ENCODE assay signal across 20 mouse cellular contexts in genomic region chr19:9952390-9952789, GRCm38 (mm10). TPM values are rescaled to one million over a fixed set of nuclear protein-coding genes. Genes with fewer than 3 reads are reported as not detected.
DNase-seq lines count a peak whose midpoint lies in the region; ATAC-seq and TF ChIP-seq lines count a peak whose summit lies in the region.
"Had no signal": no experiment of that assay in that cellular context is flagged by ENCODE, and none has a peak within 500 bp of the region (broad histone marks: within the 10 kb centered on the region; RNA-seq: fewer than 3 reads in every experiment).

No protein-coding gene starts in this region.

- no peak for TF ChIP-seq EP300 in lung, postnatal 0 days (IDR thresholded peaks at IDR 0.05)

- no peak overlapping the region for H3K27ac ChIP-seq in lung, postnatal 0 days (ENCODE audit: low read length)
- no peak overlapping the region for H3K27ac ChIP-seq in kidney, embryonic 16.5 days (ENCODE audit: low read length)
- H3K27ac ChIP-seq: hindbrain, postnatal 0 days; kidney, embryonic 15.5 days; liver, embryonic 13.5 days; midbrain, embryonic 12.5 days; neural tube, embryonic 13.5 days had no signal

- no peak for ATAC-seq in lung, postnatal 0 days
- ATAC-seq in common myeloid progenitor, adult 5-6 weeks (replicated peaks; ENCODE audit: low read depth, poor library complexity, severe bottlenecking) = peak; percentile 33
- peak; percentile 26 for ATAC-seq in megakaryocyte progenitor cell, adult 5-6 weeks (replicated peaks; ENCODE audit: poor library complexity)
- ATAC-seq in kidney, embryonic 16.5 days (ENCODE audit: low FRiP score, low TSS enrichment) = no peak
- ATAC-seq in CD4-positive, CD25-positive, alpha-beta regulatory T cell, adult 4 months = no peak
- ATAC-seq: hindbrain, postnatal 0 days; intestine, postnatal 0 days had no signal

- H3K9me3 ChIP-seq in lung, postnatal 0 days (ENCODE audit: low read length) = no peaks in the 10 kb centered on the region
- H3K9me3 ChIP-seq in kidney, embryonic 16.5 days (ENCODE audit: low read length) = peaks cover 11% of the 10 kb centered on the region
- H3K9me3 ChIP-seq: kidney, embryonic 15.5 days; liver, embryonic 13.5 days; midbrain, embryonic 12.5 days; neural tube, embryonic 13.5 days had no signal

- H3K27me3 ChIP-seq in lung, postnatal 0 days (replicated peaks; ENCODE audit: insufficient read depth, low read length) = no peaks in the 10 kb centered on the region
- no peaks in the 10 kb centered on the region for H3K27me3 ChIP-seq in kidney, embryonic 16.5 days (ENCODE audit: insufficient read depth, low read length)
- H3K27me3 ChIP-seq: kidney, embryonic 15.5 days; liver, embryonic 13.5 days; midbrain, embryonic 12.5 days; neural tube, embryonic 13.5 days had no signal

- H3K9ac ChIP-seq in lung, postnatal 0 days (replicated peaks; ENCODE audit: low read depth) = no peak overlapping the region
- no peak overlapping the region for H3K9ac ChIP-seq in kidney, embryonic 16.5 days (replicated peaks; ENCODE audit: low read length)
- H3K9ac ChIP-seq: kidney, embryonic 15.5 days; liver, embryonic 13.5 days; midbrain, embryonic 12.5 days; neural tube, embryonic 13.5 days had no signal

- no peak for TF ChIP-seq CTCF in lung, postnatal 0 days (IDR thresholded peaks at IDR 0.05)
- no peak for TF ChIP-seq CTCF in lung, adult 2 months (IDR thresholded peaks at IDR 0.05; ENCODE audit: insufficient read depth, low read length)

- H3K4me1 ChIP-seq in lung, postnatal 0 days (ENCODE audit: insufficient read depth, low read depth, low read length) = peaks cover 13% of the 10 kb centered on the region; the same call in 1 of the 2 replicates
- H3K4me1 ChIP-seq in lung, adult 2 months (ENCODE audit: control insufficient read depth, insufficient read depth, low read length) = peaks cover 11% of the 10 kb centered on the region
- peaks cover 11% of the 10 kb centered on the region for H3K4me1 ChIP-seq in kidney, embryonic 16.5 days (ENCODE audit: insufficient read depth, low read length)

- 49% methylated on average over 3 of the region's 3 CpGs for WGBS in lung, postnatal 0 days
- WGBS in lung, adult 2 months = 43% methylated on average over 3 of the region's 3 CpGs
- 67% methylated on average over 3 of the region's 3 CpGs for WGBS in kidney, embryonic 16.5 days

- DNase-seq in heart, adult 11 months = peak; percentile 96
- DNase-seq in heart, postnatal 10 days = no peak
- peak; percentile 56 for DNase-seq in lung, postnatal 0 days (ENCODE audit: low spot score)
- no peak for DNase-seq in lung, adult 2 months
- DNase-seq: cerebellum, adult 9-11 months; embryo, embryonic 11 days; left cerebral cortex, postnatal 4 days; liver, embryonic 13.5 days; spleen, adult 18-20 months; thymus, adult 2 months had no signal

- TF ChIP-seq POLR2A in lung, adult 2 months (IDR thresholded peaks at IDR 0.05; ENCODE audit: borderline replicate concordance, extremely low read depth, low read depth, low read length) = no peak

- H3K36me3 ChIP-seq in lung, postnatal 0 days (ENCODE audit: insufficient read depth, low read length) = no peaks in the 10 kb centered on the region
- no peaks in the 10 kb centered on the region for H3K36me3 ChIP-seq in kidney, embryonic 16.5 days (ENCODE audit: insufficient read depth, low read length)
- H3K36me3 ChIP-seq: kidney, embryonic 15.5 days; liver, embryonic 13.5 days; midbrain, embryonic 12.5 days; neural tube, embryonic 13.5 days had no signal

- no peak overlapping the region for H3K4me3 ChIP-seq in lung, postnatal 0 days (ENCODE audit: low read depth, low read length)
- no peak overlapping the region for H3K4me3 ChIP-seq in lung, adult 2 months (replicated peaks; ENCODE audit: extremely low read depth, low read depth, low read length)
- no peak overlapping the region for H3K4me3 ChIP-seq in kidney, embryonic 16.5 days (ENCODE audit: low read length)
- H3K4me3 ChIP-seq: kidney, embryonic 15.5 days; liver, embryonic 13.5 days; midbrain, embryonic 12.5 days; neural tube, embryonic 13.5 days had no signal

- H3K4me2 ChIP-seq in lung, postnatal 0 days (replicated peaks; ENCODE audit: low read depth, low read length) = no peak overlapping the region
- H3K4me2 ChIP-seq in kidney, embryonic 16.5 days (replicated peaks; ENCODE audit: low read depth, low read length) = no peak overlapping the region
- H3K4me2 ChIP-seq: kidney, embryonic 15.5 days; liver, embryonic 13.5 days; midbrain, embryonic 12.5 days; neural tube, embryonic 13.5 days had no signal

- intact Hi-C loops in heart, postnatal 10 days (cut with DNase I) = no loop called here

RNA-seq across cellular contexts. Expression of gene Fth1, which starts 28.0 kb away (rescaled TPM):
- 1,000 to 10,000 TPM; 1,753 to 1,826 TPM for total RNA-seq in heart, postnatal 10 days (2021)
- 3,752 and 3,783 TPM in 2 replicates for polyA plus RNA-seq in lung, postnatal 0 days (2015; fragmentation: Nextera tagmentation; extraction: Ambion mirVana)
- 4,642 and 7,955 TPM in 2 replicates for polyA plus RNA-seq in lung, adult 2 months (2012; rRNA removed)
- total RNA-seq in common myeloid progenitor, adult 5-6 weeks (2017) = 695 and 890 TPM in 2 replicates
- 1,115 and 1,144 TPM in 2 replicates for total RNA-seq in megakaryocyte progenitor cell, adult 5-6 weeks (2015)
- total RNA-seq in megakaryocyte progenitor cell, adult 5-6 weeks (2017) = 325 and 354 TPM in 2 replicates
- polyA plus RNA-seq in kidney, embryonic 16.5 days (2015; fragmentation: Nextera tagmentation; extraction: Ambion mirVana) = 1,651 and 1,666 TPM in 2 replicates
- polyA plus RNA-seq in CD4-positive, CD25-positive, alpha-beta regulatory T cell, adult 4 months (2017; shearing (Covaris generic)) = 1,000 to 10,000 TPM; 2,170 to 2,387 TPM

RNA-seq across cellular contexts. Expression of gene Best1, which starts 49.0 kb away (rescaled TPM):
- under 1 TPM; 0.20 to 0.36 TPM for total RNA-seq in heart, postnatal 10 days (2021)
- 2.0 and 2.3 TPM in 2 replicates for polyA plus RNA-seq in lung, postnatal 0 days (2015; fragmentation: Nextera tagmentation; extraction: Ambion mirVana)
- 2.3 and 3.1 TPM in 2 replicates for polyA plus RNA-seq in lung, adult 2 months (2012; rRNA removed)
- not detected in 2 replicates for total RNA-seq in common myeloid progenitor, adult 5-6 weeks (2017)
- 0.15 and 1.1 TPM in 2 replicates for total RNA-seq in megakaryocyte progenitor cell, adult 5-6 weeks (2015)
- total RNA-seq in megakaryocyte progenitor cell, adult 5-6 weeks (2017) = not detected in 2 replicates
- 1.4 and 1.9 TPM in 2 replicates for polyA plus RNA-seq in kidney, embryonic 16.5 days (2015; fragmentation: Nextera tagmentation; extraction: Ambion mirVana)
- polyA plus RNA-seq in CD4-positive, CD25-positive, alpha-beta regulatory T cell, adult 4 months (2017; shearing (Covaris generic)) = under 1 TPM; 0.29 to 0.31 TPM
- total RNA-seq: hematopoietic stem cell, adult 5-6 weeks had no signal

RNA-seq across cellular contexts. Expression of gene Rab3il1, which starts 49.1 kb away (rescaled TPM):
- 10 to 100 TPM; 10.4 to 12.1 TPM for total RNA-seq in heart, postnatal 10 days (2021)
- 23.8 and 25.9 TPM in 2 replicates for polyA plus RNA-seq in lung, postnatal 0 days (2015; fragmentation: Nextera tagmentation; extraction: Ambion mirVana)
- polyA plus RNA-seq in lung, adult 2 months (2012; rRNA removed) = 10.5 and 13.8 TPM in 2 replicates
- 8.1 and 8.8 TPM in 2 replicates for total RNA-seq in common myeloid progenitor, adult 5-6 weeks (2017)
- 3.0 and 4.6 TPM in 2 replicates for total RNA-seq in megakaryocyte progenitor cell, adult 5-6 weeks (2015)
- 3.4 and 3.9 TPM in 2 replicates for total RNA-seq in megakaryocyte progenitor cell, adult 5-6 weeks (2017)
- polyA plus RNA-seq in kidney, embryonic 16.5 days (2015; fragmentation: Nextera tagmentation; extraction: Ambion mirVana) = 32.0 and 34.6 TPM in 2 replicates
- not detected for polyA plus RNA-seq in CD4-positive, CD25-positive, alpha-beta regulatory T cell, adult 4 months (2017; shearing (Covaris generic))

RNA-seq across cellular contexts. Expression of gene Incenp, which starts 53.0 kb away (rescaled TPM):
- total RNA-seq in heart, postnatal 10 days (2021) = 10 to 100 TPM; 22.3 to 25.9 TPM
- polyA plus RNA-seq in lung, postnatal 0 days (2015; fragmentation: Nextera tagmentation; extraction: Ambion mirVana) = 9.9 and 12.8 TPM in 2 replicates
- polyA plus RNA-seq in lung, adult 2 months (2012; rRNA removed) = 5.5 and 7.7 TPM in 2 replicates
- total RNA-seq in common myeloid progenitor, adult 5-6 weeks (2017) = 76.5 and 149 TPM in 2 replicates
- total RNA-seq in megakaryocyte progenitor cell, adult 5-6 weeks (2015) = 179 and 188 TPM in 2 replicates
- 95.9 and 97.2 TPM in 2 replicates for total RNA-seq in megakaryocyte progenitor cell, adult 5-6 weeks (2017)
- polyA plus RNA-seq in kidney, embryonic 16.5 days (2015; fragmentation: Nextera tagmentation; extraction: Ambion mirVana) = 99.9 and 106 TPM in 2 replicates
- polyA plus RNA-seq in CD4-positive, CD25-positive, alpha-beta regulatory T cell, adult 4 months (2017; shearing (Covaris generic)) = 10 to 100 TPM; 12.8 to 17.5 TPM

Comparison
In these comparisons a context has a peak if more than half of its experiments do, and no peak if none do; other contexts are left out.
1. DNase-seq: peak in heart, adult 11 months (single experiment) and lung, postnatal 0 days (single experiment); none in heart, postnatal 10 days (0 of 2) and lung, adult 2 months (single experiment).
2. ATAC-seq: peak in common myeloid progenitor, adult 5-6 weeks (single experiment) and megakaryocyte progenitor cell, adult 5-6 weeks (single experiment); none in lung, postnatal 0 days (single experiment), kidney, embryonic 16.5 days (single experiment) and CD4-positive, CD25-positive, alpha-beta regulatory T cell, adult 4 months (single experiment).
3. RNA of gene Rab3il1, which starts 49.1 kb away (polyA plus RNA-seq): 32.0 to 34.6 TPM in kidney, embryonic 16.5 days, 23.8 to 25.9 TPM in lung, postnatal 0 days and 10.5 to 13.8 TPM in lung, adult 2 months; not detected in CD4-positive, CD25-positive, alpha-beta regulatory T cell, adult 4 months; every median in the first group is over 10 times any median in the second.